Mouse (Mus musculus) brain, embryonic 14.5 days (tissue): ENCODE measurements at regions not wholly inside any gene's neighbourhood (a gene's known extent, or its start where the extent isn't known, plus 50 kb on each side); places are given as distances from the start of the nearest gene placed in this dataset.

Source experiments
- CTCF ChIP-seq: fragments of 200-500 bp; IDR thresholded peaks from 2 replicates; pipeline ENCODE4 v1.5.1; 2012; ENCODE audit warnings: inconsistent platforms, mild to moderate bottlenecking, moderate library complexity, borderline replicate concordance; ENCODE audit not compliant: insufficient read depth, insufficient read length; ENCODE audit errors: extremely low read depth
- POLR2A ChIP-seq: fragments of 200-500 bp; IDR thresholded peaks from 2 replicates; pipeline ENCODE4 v1.6.1; 2012; ENCODE audit warnings: mild to moderate bottlenecking, inconsistent platforms, borderline replicate concordance; ENCODE audit not compliant: poor library complexity, insufficient read depth, insufficient read length, severe bottlenecking; ENCODE audit errors: extremely low read depth

- TF ChIP-seq CTCF (no peak), POLR2A (no peak)
Observed at GRCm38 (mm10) chr2:72703238-72703637, 227.3 kb downstream of the Cdca7 start.
